Mouse (Mus musculus) heart, adult 2 months (tissue): ENCODE results near the gene Smarcc1. TPM values are rescaled to one million over a fixed set of nuclear protein-coding genes. Genes with fewer than 3 reads are reported as not detected.

Experiments used
- DNase-seq, 2 experiments: peaks; one replicate each; pipeline ENCODE4 v3.0.0; 2021
- H3K27ac ChIP-seq: fragments of 200-600 bp; 2 replicates; pipeline ENCODE4 v1.8.1; 2022
- H3K27me3 ChIP-seq: fragments of 200-500 bp; 2 replicates; pipeline ENCODE4 v1.6.1; 2012; ENCODE audit warnings: mild to moderate bottlenecking, low read length, inconsistent platforms, mixed read lengths; ENCODE audit not compliant: control insufficient read depth, insufficient read depth
- H3K36me3 ChIP-seq: fragments of 200-500 bp; 2 replicates; pipeline ENCODE4 v1.6.1; 2012; ENCODE audit warnings: low read length, inconsistent platforms; ENCODE audit not compliant: control insufficient read depth, insufficient read depth
- H3K4me1 ChIP-seq: fragments of 200-500 bp; 2 replicates; pipeline ENCODE4 v1.6.1; 2011; ENCODE audit warnings: low read length; ENCODE audit not compliant: control insufficient read depth, insufficient read depth
- H3K4me3 ChIP-seq: fragments of 200-600 bp; 2 replicates; pipeline ENCODE4 v1.8.1; 2022
- H3K79me2 ChIP-seq: fragments of 200-500 bp; replicated peaks from 2 replicates; pipeline ENCODE4 v1.6.1; 2012; ENCODE audit warnings: mild to moderate bottlenecking, inconsistent platforms, low read length, moderate library complexity, mixed read lengths; ENCODE audit not compliant: control insufficient read depth, insufficient read depth
- H3K9ac ChIP-seq: fragments of 200-500 bp; 2 replicates; pipeline ENCODE4 v1.6.1; 2012; ENCODE audit warnings: low read depth, mild to moderate bottlenecking, control low read depth, inconsistent platforms, low read length, mixed read lengths
- CTCF ChIP-seq: fragments of 200-600 bp; IDR thresholded peaks from 2 replicates; pipeline ENCODE4 v1.8.1; 2022; ENCODE audit warnings: antibody characterized with exemption, mild to moderate bottlenecking, moderate library complexity
- EP300 ChIP-seq: fragments of 200-500 bp; IDR thresholded peaks from 2 replicates; pipeline ENCODE4 v1.6.1; 2011; ENCODE audit warnings: low read depth, low read length, control low read depth; ENCODE audit not compliant: insufficient read depth
- POLR2A ChIP-seq: fragments of 200-500 bp; IDR thresholded peaks from 2 replicates; pipeline ENCODE4 v1.6.1; 2011; ENCODE audit warnings: mild to moderate bottlenecking, low read depth, low read length, control low read depth; ENCODE audit not compliant: insufficient read depth
- WGBS: fragments of 180-500 bp; shearing (Covaris S2); methylation state at CpG from one replicate; pipeline ENCODE4 v1.1.7; 2018; 5-methylcytosine and 5-hydroxymethylcytosine counted together
- intact Hi-C: fragments of 180-260 bp; cut with DNase I; formaldehyde crosslinking; loops from one replicate; pipeline ENCODE4 v1.15.1; 2025
- microRNA-seq, 2 experiments: library from miRNA; unstranded; fragments of <30 nt; microRNA quantifications; one replicate each; pipeline ENCODE4 v1.2.0; 2021
- polyA plus RNA-seq: library from polyadenylated mRNA; depleted of rRNA; stranded (reverse); fragments of >200 nt; gene quantifications from 2 replicates; pipeline ENCODE4 v1.2.3, GENCODE M21; 2012; rRNA removed
- total RNA-seq, 2 experiments: library from RNA; stranded (reverse); gene quantifications; 2 replicates each; pipeline ENCODE4 v1.2.3; 2021

The Smarcc1 gene
- total and polyA plus RNA-seq, 3 experiments, result 8.4 to 25.2 (median 24.1) TPM

DNA sequence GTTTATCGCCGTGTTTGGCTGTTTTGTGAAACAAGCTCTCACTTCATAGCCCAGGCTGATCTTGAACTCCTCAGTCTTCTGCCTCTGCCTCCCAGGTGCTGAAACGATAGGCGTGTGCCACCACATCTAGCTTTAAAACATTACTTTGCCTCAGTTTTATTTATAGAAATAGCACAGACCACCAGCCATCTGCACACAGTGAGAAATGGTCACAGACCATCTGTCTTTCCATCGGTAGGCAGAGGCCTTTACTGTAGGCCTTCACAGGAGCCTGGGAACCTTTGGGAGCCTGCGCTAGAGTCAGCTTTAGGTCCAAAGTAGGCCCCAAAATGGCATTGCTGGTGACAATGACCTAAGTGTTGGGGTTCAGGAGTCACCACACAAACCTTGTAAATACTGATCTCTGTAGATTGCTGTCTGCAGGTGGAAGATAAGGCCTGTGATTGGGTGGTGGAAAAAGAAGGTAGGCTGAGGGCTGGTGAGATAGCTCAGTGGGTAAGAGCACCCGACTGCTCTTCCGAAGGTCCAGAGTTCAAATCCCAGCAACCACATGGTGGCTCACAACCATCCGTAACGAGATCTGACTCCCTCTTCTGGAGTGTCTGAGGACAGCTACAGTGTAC, 166.7 kb downstream of the Smarcc1 start:
- Histone ChIP-seq H3K79me2 (no peaks in the 10 kb centered on the region), H3K36me3 (no peaks in the 10 kb centered on the region), H3K4me1 (no peaks in the 10 kb centered on the region), H3K27me3 (no peaks in the 10 kb centered on the region), H3K4me3 (no peak overlapping the region), H3K27ac (no peak overlapping the region), H3K9ac (no peak overlapping the region)
- DNase-seq, result no peak
- TF ChIP-seq EP300 (no peak), CTCF (no peak), POLR2A (no peak)
- 92% methylated on average over 10 of the region's 10 CpGs for WGBS
- intact Hi-C loops, result no loop called here

DNA sequence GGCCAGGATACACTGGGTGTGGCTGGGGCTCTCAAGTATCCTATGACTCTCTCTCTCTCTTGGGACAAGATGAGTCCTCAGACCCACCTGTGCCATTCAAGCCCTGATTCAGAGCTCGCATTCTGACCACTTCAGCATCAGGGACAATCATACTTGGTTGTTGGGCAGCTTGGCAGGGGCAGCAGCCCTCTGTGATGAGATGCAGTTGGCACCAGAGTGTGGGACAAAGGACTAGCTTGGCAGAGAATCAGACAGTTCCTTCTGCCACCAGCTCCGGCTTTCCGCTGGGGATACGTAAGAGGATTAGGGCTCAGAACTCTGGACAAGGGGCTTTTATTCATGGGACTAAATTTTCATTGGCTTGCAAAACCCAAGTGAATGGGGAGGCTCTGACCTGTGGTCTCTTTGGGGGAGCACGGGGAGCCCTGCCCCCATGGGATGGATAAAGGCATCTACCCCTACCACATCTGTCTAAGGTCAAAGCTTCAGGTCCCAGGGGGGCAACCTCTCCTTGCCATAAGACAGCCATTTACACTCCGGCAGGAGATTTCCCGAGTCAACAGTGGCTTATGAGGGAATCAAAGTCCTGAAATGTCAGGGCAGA, 169.9 kb downstream of the Smarcc1 start:
- H3K4me1 ChIP-seq, result no peaks in the 10 kb centered on the region
- H3K9ac ChIP-seq, result no peak overlapping the region
- H3K36me3 ChIP-seq, result no peaks in the 10 kb centered on the region
- H3K27me3 ChIP-seq, result no peaks in the 10 kb centered on the region
- DNase-seq, result no peak
- TF ChIP-seq POLR2A (no peak), CTCF (no peak), EP300 (no peak)
- no peak overlapping the region for H3K4me3 ChIP-seq
- intact Hi-C loops, result no loop called here
- no peaks in the 10 kb centered on the region for H3K79me2 ChIP-seq
- 67% methylated on average over 7 of the region's 7 CpGs for WGBS
- no peak overlapping the region for H3K27ac ChIP-seq

Small RNAs within 50 kb of the gene (microRNA-seq; reads per million reads assigned to microRNA genes)
- gene Mir6236, result 30.9 to 36.7 reads per million in 2 experiments

Other genes with a start within 250 kb of the Smarcc1 start
- gene Cdc25a, start 242.1 kb upstream of the Smarcc1 start, total RNA-seq, result 1 to 10 TPM; 4.4 to 4.9 TPM
- 2.1 and 2.8 TPM in 2 replicates for gene Cdc25a, start 242.1 kb upstream of the Smarcc1 start, polyA plus RNA-seq
- 100 to 1,000 TPM; 279 to 331 TPM for gene Map4, start 186.2 kb upstream of the Smarcc1 start, total RNA-seq
- 172 and 183 TPM in 2 replicates for gene Map4, start 186.2 kb upstream of the Smarcc1 start, polyA plus RNA-seq
- gene Dhx30, start 122 bp downstream of the Smarcc1 start, total RNA-seq, result 10 to 100 TPM; 64.8 to 68.6 TPM
- 56.7 and 73.5 TPM in 2 replicates for gene Dhx30, start 122 bp downstream of the Smarcc1 start, polyA plus RNA-seq
- gene Cspg5, start 126.1 kb downstream of the Smarcc1 start, total RNA-seq, result under 1 TPM; 0.21 to 0.23 TPM
- gene Cspg5, start 126.1 kb downstream of the Smarcc1 start, polyA plus RNA-seq, result 0.15 and 0.29 TPM in 2 replicates
- 1 to 10 TPM; 2.2 to 2.3 TPM for gene Elp6, start 187.5 kb downstream of the Smarcc1 start, total RNA-seq
- 4.5 and 4.7 TPM in 2 replicates for gene Elp6, start 187.5 kb downstream of the Smarcc1 start, polyA plus RNA-seq
- 10 to 100 TPM; 28.0 to 33.1 TPM for gene Scap, start 215.6 kb downstream of the Smarcc1 start, total RNA-seq
- gene Scap, start 215.6 kb downstream of the Smarcc1 start, polyA plus RNA-seq, result 16.0 and 17.5 TPM in 2 replicates